Mouse (Mus musculus) liver, embryonic 14.5 days (tissue): ENCODE data around the gene Tprgl. TPM values are rescaled to one million over a fixed set of nuclear protein-coding genes. Genes with fewer than 3 reads are reported as not detected.

ENCODE experiments used
- ATAC-seq: fragments of 200-750 bp; cut with Nextera tagmentation; 2 replicates; pipeline ENCODE4 v1.8.0; 2017; ENCODE audit warnings: moderate number of reproducible peaks, mild to moderate bottlenecking, moderate library complexity; ENCODE audit not compliant: insufficient read depth
- DNase-seq, 3 experiments: peaks; one replicate each; pipeline ENCODE4 v3.0.0-alpha.2; 2012 to 2013; ENCODE audit warnings: low read depth in 3 of 3, low spot score in 3 of 3
- H3K27ac ChIP-seq: fragments of 300-500 bp; sonication (generic); 2 replicates; pipeline ENCODE4 v1.5.1; 2014; ENCODE audit warnings: moderate library complexity, mild to moderate bottlenecking, control low read depth, inconsistent platforms
- H3K27me3 ChIP-seq: fragments of 300-500 bp; sonication (generic); 2 replicates; pipeline ENCODE4 v1.6.1; 2014; ENCODE audit warnings: mild to moderate bottlenecking, low read length, moderate library complexity; ENCODE audit not compliant: control insufficient read depth, insufficient read depth
- H3K36me3 ChIP-seq: fragments of 300-500 bp; sonication (generic); replicated peaks from 2 replicates; pipeline ENCODE4 v1.6.1; 2014; ENCODE audit warnings: low read depth; ENCODE audit not compliant: control insufficient read depth, insufficient read depth
- H3K4me1 ChIP-seq, 2 experiments: fragments of 200-500 bp in 1 of 2; fragments of 300-500 bp in 1 of 2; sonication (generic) in 1 of 2; replicated peaks; 2 replicates each; pipeline ENCODE4 v1.6.1; 2012 to 2014; ENCODE audit warnings: antibody characterized with exemption in 1 of 2, inconsistent platforms in 1 of 2, low read length in 1 of 2; ENCODE audit not compliant: control insufficient read depth in 2 of 2, insufficient read depth in 2 of 2
- H3K4me2 ChIP-seq: fragments of 300-500 bp; sonication (generic); 2 replicates; pipeline ENCODE4 v1.6.1; 2014; ENCODE audit warnings: low read depth, mild to moderate bottlenecking, control low read depth, moderate library complexity
- H3K4me3 ChIP-seq, 2 experiments: fragments of 200-500 bp in 1 of 2; fragments of 300-500 bp in 1 of 2; sonication (generic) in 1 of 2; 2 replicates each; pipeline ENCODE4 v1.5.1; 2012 to 2014; ENCODE audit warnings: low read depth in 2 of 2, low read length in 2 of 2, mild to moderate bottlenecking in 2 of 2, control low read depth in 1 of 2, inconsistent platforms in 1 of 2, moderate library complexity in 1 of 2; ENCODE audit not compliant: insufficient read depth in 1 of 2
- H3K9ac ChIP-seq: fragments of 300-500 bp; sonication (generic); replicated peaks from 2 replicates; pipeline ENCODE4 v1.6.1; 2014; ENCODE audit warnings: mild to moderate bottlenecking, control low read depth, moderate library complexity
- H3K9me3 ChIP-seq: fragments of 300-500 bp; sonication (generic); 2 replicates; pipeline ENCODE4 v1.6.1; 2016; ENCODE audit warnings: low read length, mixed read lengths; ENCODE audit not compliant: control insufficient read depth
- CTCF ChIP-seq: IDR thresholded peaks from 2 replicates; pipeline ENCODE4 v1.5.1; 2016; ENCODE audit warnings: antibody characterized with exemption, low read depth, control low read depth
- EP300 ChIP-seq: IDR thresholded peaks from 2 replicates; pipeline ENCODE4 v1.6.1; 2016; ENCODE audit warnings: antibody characterized with exemption, low read depth
- WGBS: fragments of 180-500 bp; shearing (Covaris S2); extraction: QIAGEN DNeasy Blood & Tissue Kit; methylation state at CpG from one replicate; pipeline ENCODE4 v1.1.7; 2014; ENCODE audit not compliant: insufficient replicate concordance; 5-methylcytosine and 5-hydroxymethylcytosine counted together
- polyA plus RNA-seq, 2 experiments: library from polyadenylated mRNA; depleted of rRNA in 1 of 2; stranded (reverse) in 1 of 2; unstranded in 1 of 2; fragments of >200 nt; fragmentation: Nextera tagmentation in 1 of 2; extraction: Ambion mirVana in 1 of 2; gene quantifications; 2 replicates each; pipeline versions ENCODE4 v1.2.1 to v1.2.3; 2012 to 2014

Gene Tprgl
- polyA plus RNA-seq, 2 experiments = 72.6 to 153 TPM

- Histone ChIP-seq H3K27ac (no peak overlapping the region), H3K36me3 (no peaks in the 10 kb centered on the region), H3K4me1 (no peaks in the 10 kb centered on the region; a peak in 1 of 4 replicates), H3K9me3 (no peaks in the 10 kb centered on the region), H3K4me2 (no peak overlapping the region), H3K9ac (no peak overlapping the region), H3K27me3 (peaks cover 48% of the 10 kb centered on the region), H3K4me3 (no peak overlapping the region)
- no peak for DNase-seq
- WGBS = 38% methylated on average over 4 of the region's 4 CpGs
- ATAC-seq = peak; percentile 8; the same call in 1 of the 2 replicates
- no peak for TF ChIP-seq CTCF
- TF ChIP-seq EP300 = no peak
These were observed 25.7 kb downstream of the Tprgl start for GRCm38 (mm10) chr4:154134803-154135202.

- H3K4me2 ChIP-seq = no peak overlapping the region
- H3K4me1 ChIP-seq = no peaks in the 10 kb centered on the region; a peak in 1 of 4 replicates
- no peak overlapping the region for H3K27ac ChIP-seq
- H3K4me3 ChIP-seq = no peak overlapping the region
- TF ChIP-seq EP300 (no peak), CTCF (no peak)
- peaks cover 20% of the 10 kb centered on the region for H3K27me3 ChIP-seq
- H3K36me3 ChIP-seq = no peaks in the 10 kb centered on the region
- H3K9ac ChIP-seq = no peak overlapping the region
- 57% methylated on average over 4 of the region's 4 CpGs for WGBS
- DNase-seq = no peak
- no peaks in the 10 kb centered on the region for H3K9me3 ChIP-seq
- ATAC-seq = no peak
These were observed 28.6 kb downstream of the Tprgl start for GRCm38 (mm10) chr4:154131894-154132293.

- Histone ChIP-seq H3K27me3 (peaks cover 13% of the 10 kb centered on the region), H3K36me3 (no peaks in the 10 kb centered on the region), H3K4me2 (no peak overlapping the region), H3K9me3 (no peaks in the 10 kb centered on the region), H3K27ac (no peak overlapping the region), H3K9ac (no peak overlapping the region), H3K4me1 (no peaks in the 10 kb centered on the region; a peak in 1 of 4 replicates), H3K4me3 (no peak overlapping the region)
- TF ChIP-seq CTCF (no peak), EP300 (no peak)
- ATAC-seq = no peak
- no peak for DNase-seq
These were observed 30.5 kb downstream of the Tprgl start for GRCm38 (mm10) chr4:154129950-154130349.

- H3K27ac ChIP-seq = no peak overlapping the region
- no peak overlapping the region for H3K4me3 ChIP-seq
- no peak for DNase-seq
- H3K9me3 ChIP-seq = no peaks in the 10 kb centered on the region
- ATAC-seq = no peak
- no peak overlapping the region for H3K9ac ChIP-seq
- 58% methylated on average over 3 of the region's 3 CpGs for WGBS
- H3K27me3 ChIP-seq = no peaks in the 10 kb centered on the region; the same call in 1 of the 2 replicates
- TF ChIP-seq CTCF (no peak), EP300 (no peak)
- H3K4me1 ChIP-seq = peaks cover 5 to 9% of the 10 kb centered on the region in 2 experiments
- no peak overlapping the region for H3K4me2 ChIP-seq
- H3K36me3 ChIP-seq = no peaks in the 10 kb centered on the region
These were observed 33.2 kb downstream of the Tprgl start for GRCm38 (mm10) chr4:154127273-154127672.

- DNase-seq = no peak
- no peaks in the 10 kb centered on the region; the same call in 1 of the 2 replicates for H3K27me3 ChIP-seq
- no peak overlapping the region for H3K27ac ChIP-seq
- H3K9ac ChIP-seq = no peak overlapping the region
- H3K4me3 ChIP-seq = no peak overlapping the region
- H3K36me3 ChIP-seq = no peaks in the 10 kb centered on the region
- no peak for TF ChIP-seq CTCF
- TF ChIP-seq EP300 = no peak
- 63% methylated on average over 5 of the region's 5 CpGs for WGBS
- no peaks in the 10 kb centered on the region for H3K9me3 ChIP-seq
- H3K4me2 ChIP-seq = no peak overlapping the region
- no peak for ATAC-seq
- H3K4me1 ChIP-seq = peaks cover 23 to 29% of the 10 kb centered on the region in 2 experiments
These were observed 35.3 kb downstream of the Tprgl start for GRCm38 (mm10) chr4:154125202-154125601.
